In genomic region chr3:51745162-51745561, GRCm38 (mm10) we compare ENCODE assay signal across 13 mouse cellular contexts.
DNase-seq lines count a peak whose midpoint lies in the region; ATAC-seq lines count a peak whose summit lies in the region.
"Had no signal": no experiment of that assay in that cellular context is flagged by ENCODE, and none has a peak within 500 bp of the region (broad histone marks: within the 10 kb centered on the region; RNA-seq: fewer than 3 reads in every experiment).

No protein-coding gene starts in this region.

- peak overlapping the region; percentile 51; the same call in 1 of the 2 replicates for H3K27ac ChIP-seq in heart, embryonic 13.5 days (replicated peaks)
- H3K27ac ChIP-seq in forebrain, embryonic 15.5 days (replicated peaks) = no peak overlapping the region
- H3K27ac ChIP-seq: macrophage had no signal

- H3K36me3 ChIP-seq in heart, embryonic 13.5 days = no peaks in the 10 kb centered on the region
- no peaks in the 10 kb centered on the region for H3K36me3 ChIP-seq in forebrain, embryonic 15.5 days
- H3K36me3 ChIP-seq: heart, embryonic 15.5 days; neural tube, embryonic 13.5 days had no signal

- 73% methylated on average over 8 of the region's 8 CpGs for WGBS in heart, embryonic 13.5 days
- WGBS in forebrain, embryonic 15.5 days = 92% methylated on average over 8 of the region's 8 CpGs

- no peaks in the 10 kb centered on the region for H3K27me3 ChIP-seq in heart, embryonic 13.5 days (replicated peaks)
- no peaks in the 10 kb centered on the region for H3K27me3 ChIP-seq in forebrain, embryonic 15.5 days
- H3K27me3 ChIP-seq: forebrain, embryonic 13.5 days; heart, embryonic 15.5 days; neural tube, embryonic 13.5 days had no signal

- no peak overlapping the region for H3K4me2 ChIP-seq in heart, embryonic 13.5 days
- no peak overlapping the region for H3K4me2 ChIP-seq in forebrain, embryonic 15.5 days (replicated peaks)
- H3K4me2 ChIP-seq: forebrain, embryonic 13.5 days; heart, embryonic 15.5 days; neural tube, embryonic 13.5 days had no signal

- H3K9me3 ChIP-seq in heart, embryonic 13.5 days = no peaks in the 10 kb centered on the region
- no peaks in the 10 kb centered on the region for H3K9me3 ChIP-seq in forebrain, embryonic 15.5 days
- H3K9me3 ChIP-seq: heart, embryonic 15.5 days; neural tube, embryonic 13.5 days had no signal

- no peak overlapping the region for H3K4me3 ChIP-seq in heart, embryonic 13.5 days
- H3K4me3 ChIP-seq in forebrain, embryonic 15.5 days = no peak overlapping the region
- H3K4me3 ChIP-seq: forebrain, embryonic 13.5 days; heart, embryonic 15.5 days; neural tube, embryonic 13.5 days had no signal

- intact Hi-C loops in heart, postnatal 36 days (cut with DNase I) = no loop called here

- no peak overlapping the region for H3K9ac ChIP-seq in heart, embryonic 13.5 days
- no peak overlapping the region for H3K9ac ChIP-seq in forebrain, embryonic 15.5 days (replicated peaks)
- H3K9ac ChIP-seq: forebrain, embryonic 13.5 days; heart, embryonic 15.5 days; neural tube, embryonic 13.5 days had no signal

- no peak for ATAC-seq in heart, embryonic 13.5 days (ENCODE audit: extremely low read depth, insufficient number of reproducible peaks, low FRiP score, low TSS enrichment)
- ATAC-seq in erythroid progenitor cell, adult 5-6 weeks (replicated peaks; ENCODE audit: low FRiP score, poor library complexity, severe bottlenecking) = peak; percentile 44
- ATAC-seq in megakaryocyte progenitor cell, adult 5-6 weeks (replicated peaks; ENCODE audit: poor library complexity) = peak; percentile 68
- ATAC-seq in forebrain, embryonic 15.5 days (replicated peaks) = no peak
- ATAC-seq: forebrain, embryonic 13.5 days had no signal

- DNase-seq in heart, postnatal 36 days = no peak
- DNase-seq in CD4-positive helper T cell, adult 2 months (ENCODE audit: low read depth, low spot score) = peak; percentile 68
- DNase-seq in frontal cortex, postnatal 25 days (ENCODE audit: low spot score in 2 of 2) = no peak
- DNase-seq in cerebellum, postnatal 14 days = no peak
- DNase-seq: kidney, adult 8-10 months had no signal

- peaks cover 61% of the 10 kb centered on the region for H3K4me1 ChIP-seq in heart, embryonic 13.5 days
- peaks cover 19% of the 10 kb centered on the region for H3K4me1 ChIP-seq in forebrain, embryonic 15.5 days

Comparison
In these comparisons a context has a peak if more than half of its experiments do, and no peak if none do; other contexts are left out.
1. ATAC-seq: peak in erythroid progenitor cell, adult 5-6 weeks (single experiment) and megakaryocyte progenitor cell, adult 5-6 weeks (single experiment); none in heart, embryonic 13.5 days (single experiment) and forebrain, embryonic 15.5 days (single experiment).